Mouse (Mus musculus) testis, adult 2 months (tissue): ENCODE results near the gene Scimp.

ENCODE experiments used
- CTCF ChIP-seq: fragments of 200-500 bp; IDR thresholded peaks from 2 replicates; pipeline ENCODE4 v1.5.1; 2012; ENCODE audit warnings: low read depth, mild to moderate bottlenecking, inconsistent platforms, low read length, moderate library complexity; ENCODE audit not compliant: control insufficient read depth, insufficient read depth, insufficient replicate concordance
- POLR2A ChIP-seq: fragments of 200-500 bp; IDR thresholded peaks from 2 replicates; pipeline ENCODE4 v1.6.1; 2012; ENCODE audit warnings: low read depth, mild to moderate bottlenecking, inconsistent platforms, low read length, moderate library complexity; ENCODE audit not compliant: control insufficient read depth

DNA sequence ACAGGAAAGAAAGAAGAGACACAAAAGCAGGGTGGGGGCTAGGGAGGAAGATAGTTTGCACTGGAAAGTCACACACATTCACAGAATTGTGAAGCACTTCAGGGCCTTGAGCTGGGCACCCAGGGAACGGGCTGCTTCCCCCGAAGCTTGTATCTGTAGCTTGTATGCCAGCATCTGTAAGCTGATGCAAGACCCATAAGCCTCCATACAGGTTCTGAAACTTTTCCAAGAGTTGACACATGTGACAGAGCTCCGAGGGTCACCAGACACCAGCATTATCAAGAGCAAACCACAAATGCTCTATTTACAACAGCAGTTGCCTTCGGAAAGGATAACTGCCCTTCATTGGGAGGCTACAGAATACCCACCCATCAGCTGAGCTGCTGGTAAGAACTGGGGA is 4.8 kb downstream of the Scimp start:
- TF ChIP-seq CTCF = no peak
- no peak for TF ChIP-seq POLR2A
